Mouse (Mus musculus) liver, embryonic 14.5 days (tissue): Measurements from ENCODE around the gene Rsph10b.

Source experiments
- CTCF ChIP-seq: IDR thresholded peaks from 2 replicates; pipeline ENCODE4 v1.5.1; 2016; ENCODE audit warnings: antibody characterized with exemption, low read depth, control low read depth
- EP300 ChIP-seq: IDR thresholded peaks from 2 replicates; pipeline ENCODE4 v1.6.1; 2016; ENCODE audit warnings: antibody characterized with exemption, low read depth

GRCm38 (mm10) chr5:143906429-143906828, 26.4 kb upstream of the Rsph10b start:
- TF ChIP-seq CTCF, result no peak
- no peak for TF ChIP-seq EP300
